Mouse (Mus musculus) erythroblast, embryonic 14.5 days (primary cell): ENCODE data around the gene Pecr.

Source experiments
- GATA1 ChIP-seq: IDR thresholded peaks from 2 replicates; pipeline ENCODE4 v1.6.1; 2012; ENCODE audit warnings: low read length, inconsistent platforms, mixed read lengths
- TAL1 ChIP-seq: IDR thresholded peaks from 3 replicates; pipeline ENCODE4 v1.6.1; 2012; ENCODE audit warnings: low read length, inconsistent platforms, mixed read lengths

GRCm38 (mm10) chr1:72291421-72291820 is 7.3 kb upstream of the Pecr start:
- TF ChIP-seq GATA1 (no peak), TAL1 (no peak)
